Mouse (Mus musculus): ENCODE measurements around the gene Taf12. TPM values are rescaled to one million over a fixed set of nuclear protein-coding genes. Genes with fewer than 3 reads are reported as not detected.

Taf12 gene
- total RNA-seq, 2 experiments from 2014 or later, result 19.2 to 26.8 TPM

- DNase-seq (ENCODE audit: extremely low spot score in 1 of 2, low spot score in 1 of 2), result peak; percentile 82 to 89
These were observed 34.4 kb downstream of the Taf12 start for GRCm38 (mm10) chr4:132308437-132309139.

DNA sequence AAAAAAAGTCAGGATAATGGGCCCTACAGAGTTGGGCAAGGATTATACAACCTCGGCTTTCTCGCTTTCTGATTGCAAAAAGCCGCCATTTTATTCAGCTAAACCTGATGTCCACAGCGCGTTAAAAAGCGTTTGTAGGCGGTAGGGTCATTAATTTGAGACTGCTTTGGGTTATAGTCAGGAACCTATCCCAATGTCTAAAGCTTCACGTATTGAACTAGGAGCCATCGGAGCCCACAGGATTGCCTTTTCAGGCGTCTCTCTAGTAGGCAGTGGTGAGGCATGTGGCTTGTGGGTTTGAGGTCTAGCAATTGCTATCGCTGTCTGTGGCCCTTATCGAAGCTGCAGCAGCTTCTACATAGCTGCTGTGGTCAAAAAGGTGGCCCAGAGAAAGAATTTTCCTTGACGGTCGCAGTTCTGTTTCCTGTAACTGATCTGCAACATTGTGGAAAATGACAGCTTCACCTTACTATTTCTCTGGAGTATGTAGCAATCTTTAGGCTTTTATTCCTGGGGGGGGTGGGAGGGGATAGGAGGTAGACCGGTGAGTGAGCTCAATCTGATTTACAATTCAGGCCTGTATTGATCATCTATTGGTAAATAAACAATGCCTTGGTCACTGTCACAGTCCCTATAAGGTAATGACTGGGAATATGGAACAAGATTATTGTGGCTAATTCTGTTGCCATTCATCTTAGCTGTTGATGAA, 35.1 kb downstream of the Taf12 start:
- no peak for DNase-seq (ENCODE audit: extremely low spot score in 1 of 2, low spot score in 1 of 2)

DNA sequence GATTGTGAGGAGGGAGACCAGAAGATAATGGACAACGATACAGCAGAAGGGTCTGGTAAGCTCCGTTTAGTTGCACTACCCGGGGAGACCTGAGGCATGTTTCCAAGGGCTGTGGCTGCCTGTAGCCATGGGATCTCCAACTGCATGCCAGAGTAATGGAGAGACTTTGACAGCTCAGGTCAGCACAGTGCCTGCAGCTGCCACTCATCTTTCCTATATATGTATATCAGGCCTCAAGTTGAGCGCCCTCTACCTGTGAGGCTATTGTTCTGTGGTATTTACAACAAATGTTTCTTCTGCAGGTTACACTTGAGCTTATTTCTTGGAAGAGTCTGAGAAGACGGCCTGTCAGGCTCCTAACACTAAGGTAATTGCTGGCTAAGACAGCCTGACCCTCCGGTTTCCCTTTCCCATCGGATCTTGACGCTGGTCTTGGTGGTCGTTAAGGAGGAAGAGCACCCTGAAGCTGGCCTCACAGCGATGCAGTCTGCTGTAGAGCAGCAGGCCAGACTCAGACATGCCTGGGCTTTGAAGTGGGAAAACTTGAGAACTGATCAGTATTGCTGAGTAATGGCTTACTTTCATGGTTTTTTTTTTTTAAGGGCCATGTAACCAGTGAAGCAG, 35.8 kb downstream of the Taf12 start:
- DNase-seq (ENCODE audit: extremely low spot score in 1 of 2, low spot score in 1 of 2), result peak in 1 of 2 experiments; percentile 45

GRCm38 (mm10) chr4:132311209-132311608, 37.0 kb downstream of the Taf12 start:
- DNase-seq (ENCODE audit: extremely low spot score in 1 of 2, low spot score in 1 of 2), result no peak

- DNase-seq (ENCODE audit: extremely low spot score in 1 of 2, low spot score in 1 of 2), result no peak
These were observed 37.6 kb downstream of the Taf12 start for GRCm38 (mm10) chr4:132311801-132312200.

DNA sequence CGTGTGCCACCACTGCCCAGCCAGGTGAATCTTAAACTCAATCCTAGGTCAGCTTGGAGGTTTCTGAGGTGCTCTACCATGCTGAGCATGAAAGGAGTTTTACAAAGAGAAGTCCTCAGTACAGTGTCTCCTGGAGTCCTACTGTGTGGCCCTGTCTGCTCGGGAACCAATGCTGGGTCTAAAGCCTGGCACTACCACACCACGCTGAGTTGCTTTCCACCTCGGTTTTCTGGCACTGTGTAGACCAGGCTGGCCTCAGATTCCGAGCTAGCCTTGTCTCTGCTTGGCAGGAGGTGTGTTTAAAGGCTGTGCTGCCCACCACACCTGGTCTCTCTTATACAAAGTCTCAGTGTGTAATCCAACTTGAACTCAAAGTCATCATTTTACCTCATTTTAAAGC, 38.5 kb downstream of the Taf12 start:
- no peak for DNase-seq (ENCODE audit: extremely low spot score in 1 of 2, low spot score in 1 of 2)

- no peak for DNase-seq (ENCODE audit: extremely low spot score in 1 of 2, low spot score in 1 of 2)
These were observed 41.5 kb downstream of the Taf12 start for GRCm38 (mm10) chr4:132315711-132316110.

DNA sequence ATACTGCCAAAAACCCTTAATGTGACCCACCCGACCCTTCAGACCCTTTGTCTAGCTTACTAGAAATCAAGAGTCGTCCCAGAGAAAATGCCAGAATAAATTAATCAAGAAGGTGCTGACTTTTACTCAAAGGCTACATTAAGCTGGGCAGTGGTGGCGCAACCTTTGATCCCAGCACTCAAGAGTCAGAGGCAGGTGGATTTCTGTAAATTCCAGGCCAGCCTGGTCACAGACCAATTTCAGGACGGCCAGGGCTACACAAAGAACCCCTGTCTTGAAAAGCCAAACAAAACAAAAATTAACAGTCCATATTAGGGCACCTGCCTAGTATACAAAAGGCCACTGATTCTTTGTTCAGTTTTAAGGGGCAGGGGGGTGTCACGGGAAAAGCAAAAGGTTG, 52.3 kb downstream of the Taf12 start:
- DNase-seq (ENCODE audit: extremely low spot score in 1 of 2, low spot score in 1 of 2), result no peak

GRCm38 (mm10) chr4:132328391-132328982, 54.3 kb downstream of the Taf12 start:
- no peak for DNase-seq (ENCODE audit: extremely low spot score in 1 of 2, low spot score in 1 of 2)

- DNase-seq (ENCODE audit: extremely low spot score in 1 of 2, low spot score in 1 of 2), result peak; percentile 67
These were observed 55.1 kb downstream of the Taf12 start, which contains the start of gene Trnau1ap for GRCm38 (mm10) chr4:132329115-132329834. Gene Trnau1ap, minus strand, starts transcription at chr4:132329538.

GRCm38 (mm10) chr4:132329835-132330354, 55.7 kb downstream of the Taf12 start:
- no peak for DNase-seq (ENCODE audit: extremely low spot score in 1 of 2, low spot score in 1 of 2)

- no peak for DNase-seq (ENCODE audit: extremely low spot score in 1 of 2, low spot score in 1 of 2)
These were observed 57.8 kb downstream of the Taf12 start for GRCm38 (mm10) chr4:132331960-132332359.

DNA sequence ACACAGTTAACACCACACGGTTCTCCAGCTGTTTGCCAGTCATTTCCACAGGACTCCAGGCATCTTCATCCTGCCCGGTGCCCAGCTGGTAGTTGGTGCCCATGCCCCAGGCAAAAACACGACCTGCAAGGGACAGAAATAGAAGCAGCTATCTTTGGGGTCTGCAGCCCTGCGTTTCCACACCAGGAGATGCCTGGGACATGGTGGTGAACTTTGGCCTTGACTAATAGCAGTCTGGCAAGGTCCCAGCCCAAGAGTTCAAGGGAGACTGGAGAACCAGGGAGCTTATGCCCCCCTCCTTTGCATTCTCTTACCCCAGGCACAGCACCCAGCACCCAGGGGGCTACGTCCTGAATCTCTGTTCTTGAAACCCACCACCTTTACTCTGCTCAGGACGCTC, 58.7 kb downstream of the Taf12 start:
- DNase-seq (ENCODE audit: extremely low spot score in 1 of 2, low spot score in 1 of 2), result no peak

- peak in 1 of 2 experiments; percentile 40 for DNase-seq (ENCODE audit: extremely low spot score in 1 of 2, low spot score in 1 of 2)
These were observed 64.8 kb downstream of the Taf12 start for GRCm38 (mm10) chr4:132338943-132339342.

DNA sequence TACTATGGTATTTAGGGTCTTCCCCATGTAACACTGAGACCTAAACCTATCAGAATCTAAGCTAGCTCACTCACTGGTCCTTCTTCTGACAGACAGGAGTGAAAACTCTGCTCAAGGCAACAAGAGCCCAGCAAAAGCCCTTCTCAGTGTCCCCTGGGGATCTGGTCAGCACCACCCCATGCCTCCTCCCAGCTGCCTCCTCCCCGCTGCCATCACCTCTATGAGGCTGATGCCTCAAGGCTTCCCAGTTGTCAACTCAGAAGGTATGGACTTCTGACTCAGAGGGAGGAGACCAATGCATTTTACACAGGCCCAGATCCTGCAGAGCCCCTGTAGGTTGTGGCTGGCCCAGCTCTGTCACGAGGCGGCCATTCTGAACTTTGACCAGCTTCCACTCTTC, 67.3 kb downstream of the Taf12 start:
- DNase-seq (ENCODE audit: extremely low spot score in 1 of 2, low spot score in 1 of 2), result no peak

- DNase-seq (ENCODE audit: extremely low spot score in 1 of 2, low spot score in 1 of 2), result no peak
These were observed 70.4 kb downstream of the Taf12 start for GRCm38 (mm10) chr4:132344403-132345134.

All from layer of hippocampus, postnatal 25 days (tissue).